Mouse (Mus musculus) stomach, postnatal 0 days (tissue): ENCODE measurements around the gene Mvk. TPM values are rescaled to one million over a fixed set of nuclear protein-coding genes. Genes with fewer than 3 reads are reported as not detected.

Experiments
- ATAC-seq: fragments of 200-750 bp; cut with Nextera tagmentation; 2 replicates; pipeline ENCODE4 v1.8.0; 2017; ENCODE audit not compliant: low FRiP score, low TSS enrichment
- DNase-seq: peaks from one replicate; pipeline ENCODE4 v3.0.0-alpha.2; 2016; ENCODE audit warnings: low spot score
- H3K27ac ChIP-seq: fragments of 300-500 bp; sonication (generic); replicated peaks from 2 replicates; pipeline ENCODE4 v1.5.1; 2014; ENCODE audit warnings: mild to moderate bottlenecking, control low read depth
- H3K27me3 ChIP-seq: fragments of 300-500 bp; sonication (generic); 2 replicates; pipeline ENCODE4 v1.6.1; 2014; ENCODE audit warnings: low read length; ENCODE audit not compliant: control insufficient read depth, insufficient read depth
- H3K36me3 ChIP-seq: fragments of 300-500 bp; sonication (generic); 2 replicates; pipeline ENCODE4 v1.6.1; 2014; ENCODE audit warnings: low read length, mixed read lengths; ENCODE audit not compliant: control insufficient read depth, insufficient read depth
- H3K4me1 ChIP-seq: fragments of 300-500 bp; sonication (generic); replicated peaks from 2 replicates; pipeline ENCODE4 v1.6.1; 2014; ENCODE audit warnings: antibody characterized with exemption; ENCODE audit not compliant: control insufficient read depth, insufficient read depth
- H3K4me2 ChIP-seq: fragments of 300-500 bp; sonication (generic); replicated peaks from 2 replicates; pipeline ENCODE4 v1.6.1; 2014; ENCODE audit warnings: low read depth, mild to moderate bottlenecking, control low read depth, moderate library complexity
- H3K4me3 ChIP-seq: fragments of 300-500 bp; sonication (generic); 2 replicates; pipeline ENCODE4 v1.5.1; 2014; ENCODE audit warnings: low read depth, low read length, control low read depth
- H3K9ac ChIP-seq: fragments of 300-500 bp; sonication (generic); 2 replicates; pipeline ENCODE4 v1.6.1; 2014; ENCODE audit warnings: mild to moderate bottlenecking, low read length, control low read depth, mixed read lengths
- H3K9me3 ChIP-seq: fragments of 300-500 bp; sonication (generic); 2 replicates; pipeline ENCODE4 v1.6.1; 2016; ENCODE audit warnings: low read length; ENCODE audit not compliant: control insufficient read depth
- CTCF ChIP-seq: IDR thresholded peaks from 2 replicates; pipeline ENCODE4 v1.5.1; 2016; ENCODE audit warnings: antibody characterized with exemption, low read depth, mild to moderate bottlenecking, moderate library complexity
- EP300 ChIP-seq: optimal IDR thresholded peaks from 2 replicates; pipeline ENCODE3; 2016; ENCODE audit warnings: antibody characterized with exemption
- WGBS: fragments of 180-500 bp; shearing (Covaris S2); extraction: QIAGEN DNeasy Blood & Tissue Kit; methylation state at CpG from one replicate; pipeline ENCODE4 v1.1.7; 2014; 5-methylcytosine and 5-hydroxymethylcytosine counted together
- polyA plus RNA-seq: library from polyadenylated mRNA; unstranded; fragments of >200 nt; fragmentation: Nextera tagmentation; extraction: Ambion mirVana; gene quantifications from 2 replicates; pipeline ENCODE4 v1.2.1, GENCODE M21; 2015

Gene Mvk
- polyA plus RNA-seq, 1 experiment from 2014 or later, result 60.1 TPM

DNA sequence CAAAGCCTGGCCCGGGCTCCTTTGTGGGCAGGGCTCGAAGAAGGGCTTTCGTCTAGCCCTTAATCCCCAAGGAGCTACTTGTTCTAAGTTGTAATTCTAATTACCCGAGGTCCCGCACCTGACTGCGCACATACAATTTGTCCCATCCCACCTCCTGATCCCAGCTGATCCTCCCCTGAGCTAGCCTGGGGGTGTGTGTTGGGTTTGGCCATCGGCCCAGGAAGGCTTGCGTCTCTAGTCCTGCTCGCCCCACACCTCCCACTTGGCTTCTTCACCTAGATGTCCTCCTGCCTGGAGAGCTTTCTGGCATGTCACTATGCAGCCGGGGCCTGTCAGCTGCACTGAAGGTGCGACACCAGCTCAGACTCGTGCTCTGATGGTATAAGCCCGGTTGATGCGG, 8.5 kb upstream of the Mvk start:
- Histone ChIP-seq H3K36me3 (peaks cover 3% of the 10 kb centered on the region; the same call in 1 of the 2 replicates), H3K4me1 (no peaks in the 10 kb centered on the region), H3K9me3 (no peaks in the 10 kb centered on the region), H3K9ac (no peak overlapping the region), H3K27me3 (no peaks in the 10 kb centered on the region), H3K4me3 (no peak overlapping the region), H3K4me2 (no peak overlapping the region), H3K27ac (no peak overlapping the region)
- TF ChIP-seq EP300 (no peak), CTCF (no peak)
- ATAC-seq (no peak), DNase-seq (no peak)
- WGBS, result 87% methylated on average over 14 of the region's 14 CpGs

DNA sequence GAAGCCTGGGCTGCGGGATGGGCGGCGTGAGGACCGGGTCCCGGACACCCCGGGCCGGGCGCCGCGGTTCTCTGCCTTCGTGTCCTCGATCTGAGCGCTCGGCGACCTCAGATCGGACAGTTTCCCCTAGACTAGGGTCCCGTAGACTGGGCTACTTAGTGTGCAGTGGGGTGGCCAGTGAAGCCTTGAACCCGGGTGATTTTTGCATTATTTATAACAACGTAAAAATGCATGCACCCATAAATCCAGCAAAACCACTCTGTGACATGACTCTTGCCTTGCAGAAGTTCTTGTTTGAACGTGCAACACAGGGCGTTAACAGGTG, 261 bp downstream of the Mvk start:
- 0 out of 2 replicates have a peak, but pooled peaks cover 2% of the 10 kb centered on the region for H3K36me3 ChIP-seq
- ATAC-seq (no peak), DNase-seq (no peak)
- H3K4me1 ChIP-seq, result 0 out of 2 replicates have a peak, but pooled peaks cover 2% of the 10 kb centered on the region
- TF ChIP-seq CTCF (no peak), EP300 (no peak)
- peak overlapping the region; percentile 81 for H3K4me3 ChIP-seq
- no peaks in the 10 kb centered on the region for H3K9me3 ChIP-seq
- peak overlapping the region; percentile 75 for H3K4me2 ChIP-seq
- peak overlapping the region; percentile 69 for H3K27ac ChIP-seq
- H3K27me3 ChIP-seq, result no peaks in the 10 kb centered on the region
- under 1% methylated on average over 21 of the region's 21 CpGs for WGBS
- peak overlapping the region; percentile 62 for H3K9ac ChIP-seq

DNA sequence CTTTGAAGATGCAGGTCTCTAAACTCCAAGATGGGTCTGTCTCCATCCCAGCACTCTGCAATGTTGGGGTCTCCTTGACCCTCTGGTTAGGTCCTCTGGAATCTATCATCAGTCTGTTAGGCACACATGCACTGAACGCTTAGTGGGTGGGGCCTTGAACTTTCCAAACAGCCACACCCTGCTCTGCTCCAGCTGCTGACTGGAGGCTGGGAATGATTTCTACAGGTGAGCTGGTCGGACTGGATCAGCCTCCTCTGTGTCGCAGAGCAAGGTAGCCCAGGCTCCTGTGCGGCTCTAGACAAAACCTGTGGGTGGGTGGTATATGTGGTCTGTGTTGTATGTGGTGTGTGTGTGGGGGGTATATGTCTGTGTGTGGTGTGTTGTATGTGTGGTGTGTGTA, 4.9 kb downstream of the Mvk start:
- DNase-seq, result peak; percentile 78
- Histone ChIP-seq H3K9me3 (no peaks in the 10 kb centered on the region), H3K27ac (no peak overlapping the region), H3K4me2 (no peak overlapping the region), H3K9ac (no peak overlapping the region), H3K4me3 (no peak overlapping the region), H3K4me1 (no peaks in the 10 kb centered on the region), H3K27me3 (no peaks in the 10 kb centered on the region), H3K36me3 (peaks cover 7% of the 10 kb centered on the region)
- ATAC-seq, result peak; percentile 63; the same call in 1 of the 2 replicates
- WGBS, result 61% methylated on average over 4 of the region's 4 CpGs
- TF ChIP-seq CTCF (no peak), EP300 (no peak)

DNA sequence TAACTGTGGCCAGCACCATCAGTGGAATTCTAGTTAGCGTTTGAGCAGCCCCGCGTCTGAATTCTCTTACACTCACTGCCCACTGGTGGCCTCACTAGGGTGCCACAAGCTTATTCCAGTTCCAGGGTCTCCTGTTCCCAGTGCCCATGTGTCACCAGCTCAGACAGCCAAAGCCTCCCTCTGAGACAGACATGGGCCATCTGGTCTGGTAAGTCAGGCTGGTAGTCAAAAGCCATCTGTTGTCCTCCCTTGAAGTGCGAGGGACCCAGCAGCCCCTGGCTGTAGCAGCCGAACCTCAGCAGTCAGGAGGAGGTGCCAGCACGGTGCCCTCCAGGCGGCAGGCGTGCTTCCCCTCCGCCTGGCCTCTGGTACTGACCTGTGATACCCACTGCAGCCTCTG, 12.2 kb downstream of the Mvk start:
- Histone ChIP-seq H3K36me3 (no peaks in the 10 kb centered on the region; the same call in 1 of the 2 replicates), H3K9me3 (no peaks in the 10 kb centered on the region), H3K4me1 (no peaks in the 10 kb centered on the region), H3K9ac (no peak overlapping the region), H3K4me2 (no peak overlapping the region), H3K4me3 (no peak overlapping the region), H3K27me3 (no peaks in the 10 kb centered on the region), H3K27ac (no peak overlapping the region)
- DNase-seq (no peak), ATAC-seq (no peak)
- WGBS, result 75% methylated on average over 9 of the region's 9 CpGs
- TF ChIP-seq CTCF, result no peak
- no peak for TF ChIP-seq EP300

DNA sequence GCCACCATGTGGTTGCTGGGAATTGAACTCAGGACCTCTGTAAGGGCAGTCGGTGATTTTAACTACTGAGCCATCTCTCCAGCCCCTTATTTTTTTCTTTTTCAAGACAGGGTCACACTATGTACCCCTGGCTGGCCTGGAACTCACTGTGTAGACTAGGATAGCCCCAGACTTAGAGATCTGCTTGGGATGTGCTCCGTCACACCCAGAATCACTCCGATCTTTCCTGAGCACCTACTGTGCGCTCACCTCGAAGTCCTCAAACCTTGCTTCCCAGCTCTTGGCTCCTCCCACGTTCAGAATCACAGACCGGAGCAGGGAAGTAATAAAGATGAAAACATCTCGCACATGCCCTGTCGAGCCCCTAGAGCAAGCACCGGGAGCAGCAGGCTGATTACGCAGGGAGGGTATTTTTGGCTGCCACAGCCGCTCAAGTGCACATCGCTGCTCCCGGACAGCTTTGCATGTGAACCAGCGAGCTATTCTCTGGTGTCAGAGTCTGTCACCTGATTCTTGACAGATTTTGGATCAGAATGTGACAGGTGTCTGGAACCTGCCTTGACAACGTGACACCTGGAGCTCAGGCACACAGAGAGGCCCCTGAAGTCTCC, 13.0 kb downstream of the Mvk start:
- H3K36me3 ChIP-seq, result no peaks in the 10 kb centered on the region
- no peaks in the 10 kb centered on the region for H3K4me1 ChIP-seq
- H3K4me3 ChIP-seq, result no peak overlapping the region
- H3K9me3 ChIP-seq, result no peaks in the 10 kb centered on the region
- H3K27me3 ChIP-seq, result no peaks in the 10 kb centered on the region
- no peak overlapping the region for H3K9ac ChIP-seq
- no peak for TF ChIP-seq CTCF
- no peak for TF ChIP-seq EP300
- DNase-seq (no peak), ATAC-seq (no peak)
- WGBS, result 80% methylated on average over 16 of the region's 16 CpGs
- H3K4me2 ChIP-seq, result no peak overlapping the region
- H3K27ac ChIP-seq, result no peak overlapping the region

DNA sequence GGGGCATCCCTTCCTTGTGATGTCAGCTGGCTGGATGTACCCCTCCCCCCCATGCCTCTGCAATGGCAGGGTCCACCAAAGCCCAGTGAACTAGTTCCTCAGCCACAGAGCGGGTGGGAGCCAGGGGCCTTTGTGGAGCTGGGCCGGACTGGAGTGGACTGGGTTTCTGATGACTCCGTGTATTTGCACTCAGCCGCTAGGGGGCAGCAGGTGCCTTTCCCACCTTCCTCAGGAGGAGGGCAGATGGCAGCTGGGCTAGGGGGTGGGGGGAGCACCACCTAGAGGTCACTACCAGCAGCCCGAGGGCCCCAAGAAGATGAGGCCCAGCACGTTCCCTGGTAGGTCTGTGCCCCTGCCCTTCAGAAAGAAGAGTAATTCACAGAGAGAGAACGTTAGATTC, 17.2 kb downstream of the Mvk start:
- H3K36me3 ChIP-seq, result no peaks in the 10 kb centered on the region
- no peaks in the 10 kb centered on the region for H3K4me1 ChIP-seq
- ATAC-seq (peak; percentile 59), DNase-seq (peak; percentile 86)
- 9% methylated on average over 7 of the region's 7 CpGs for WGBS
- no peak overlapping the region for H3K4me2 ChIP-seq
- H3K9me3 ChIP-seq, result no peaks in the 10 kb centered on the region
- H3K27ac ChIP-seq, result no peak overlapping the region
- no peaks in the 10 kb centered on the region for H3K27me3 ChIP-seq
- TF ChIP-seq CTCF (peak; percentile 95), EP300 (no peak)
- H3K4me3 ChIP-seq, result no peak overlapping the region
- H3K9ac ChIP-seq, result no peak overlapping the region
